Mouse (Mus musculus) heart, adult 2 months (tissue): ENCODE measurements at regions not wholly inside any gene's neighbourhood (a gene's known extent, or its start where the extent isn't known, plus 50 kb on each side); places are given as distances from the start of the nearest gene placed in this dataset.

Experiments used
- CTCF ChIP-seq: fragments of 200-600 bp; IDR thresholded peaks from 2 replicates; pipeline ENCODE4 v1.8.1; 2022; ENCODE audit warnings: antibody characterized with exemption, mild to moderate bottlenecking, moderate library complexity
- EP300 ChIP-seq: fragments of 200-500 bp; IDR thresholded peaks from 2 replicates; pipeline ENCODE4 v1.6.1; 2011; ENCODE audit warnings: low read depth, low read length, control low read depth; ENCODE audit not compliant: insufficient read depth
- POLR2A ChIP-seq: fragments of 200-500 bp; IDR thresholded peaks from 2 replicates; pipeline ENCODE4 v1.6.1; 2011; ENCODE audit warnings: mild to moderate bottlenecking, low read depth, low read length, control low read depth; ENCODE audit not compliant: insufficient read depth

- no peak for TF ChIP-seq POLR2A
- TF ChIP-seq CTCF, result no peak
- no peak for TF ChIP-seq EP300
Measured at GRCm38 (mm10) chr15:5432018-5432417, 188.0 kb upstream of the Ptger4 start.
